Mouse (Mus musculus) hindbrain, embryonic 11.5 days (tissue): ENCODE data around the gene Tmem182. TPM values are rescaled to one million over a fixed set of nuclear protein-coding genes. Genes with fewer than 3 reads are reported as not detected.

Experiments used
- ATAC-seq: fragments of 200-750 bp; cut with Nextera tagmentation; 2 replicates; pipeline ENCODE4 v1.8.0; 2017; ENCODE audit warnings: mild to moderate bottlenecking, moderate TSS enrichment, moderate library complexity; ENCODE audit not compliant: low FRiP score
- DNase-seq: peaks from one replicate; pipeline ENCODE4 v3.0.0-alpha.2; 2015; ENCODE audit warnings: low spot score
- H3K27ac ChIP-seq: fragments of 300-500 bp; sonication (generic); 2 replicates; pipeline ENCODE4 v1.5.1; 2014; ENCODE audit warnings: mild to moderate bottlenecking, low read depth, low read length
- H3K27me3 ChIP-seq: fragments of 300-500 bp; sonication (generic); 2 replicates; pipeline ENCODE4 v1.6.1; 2014; ENCODE audit warnings: mild to moderate bottlenecking, low read length, moderate library complexity, mixed read lengths; ENCODE audit not compliant: control insufficient read depth, insufficient read depth
- H3K36me3 ChIP-seq: fragments of 300-500 bp; sonication (generic); 2 replicates; pipeline ENCODE4 v1.6.1; 2014; ENCODE audit warnings: mild to moderate bottlenecking, low read length, moderate library complexity, mixed read lengths; ENCODE audit not compliant: control insufficient read depth, insufficient read depth
- H3K4me1 ChIP-seq: fragments of 300-500 bp; sonication (generic); replicated peaks from 2 replicates; pipeline ENCODE4 v1.6.1; 2014; ENCODE audit warnings: low read length, mixed read lengths; ENCODE audit not compliant: control insufficient read depth, insufficient read depth
- H3K4me2 ChIP-seq: fragments of 300-500 bp; sonication (generic); replicated peaks from 2 replicates; pipeline ENCODE4 v1.6.1; 2014; ENCODE audit warnings: mild to moderate bottlenecking, low read depth, low read length
- H3K4me3 ChIP-seq: fragments of 300-500 bp; sonication (generic); 2 replicates; pipeline ENCODE4 v1.5.1; 2014; ENCODE audit warnings: low read depth, low read length
- H3K9ac ChIP-seq: fragments of 300-500 bp; sonication (generic); 2 replicates; pipeline ENCODE4 v1.6.1; 2014; ENCODE audit warnings: low read depth, low read length
- H3K9me3 ChIP-seq: fragments of 300-500 bp; sonication (generic); 2 replicates; pipeline ENCODE4 v1.6.1; 2016; ENCODE audit warnings: low read length; ENCODE audit not compliant: control insufficient read depth
- WGBS: fragments of 180-500 bp; shearing (Covaris S2); extraction: QIAGEN DNeasy Blood & Tissue Kit; methylation state at CpG from one replicate; pipeline ENCODE4 v1.1.7; 2014; 5-methylcytosine and 5-hydroxymethylcytosine counted together
- polyA plus RNA-seq: library from polyadenylated mRNA; unstranded; fragments of >200 nt; fragmentation: Nextera tagmentation; extraction: Ambion mirVana; gene quantifications from 2 replicates; pipeline ENCODE4 v1.2.1, GENCODE M21; 2014

Tmem182 gene
- polyA plus RNA-seq, 1 experiment from 2014 or later, result not detected

GRCm38 (mm10) chr1:40867106-40867505 lies 61.7 kb downstream of the Tmem182 start:
- no peaks in the 10 kb centered on the region for H3K36me3 ChIP-seq
- no peaks in the 10 kb centered on the region for H3K27me3 ChIP-seq
- H3K9me3 ChIP-seq, result no peaks in the 10 kb centered on the region
- no peak overlapping the region for H3K9ac ChIP-seq
- no peak overlapping the region for H3K4me3 ChIP-seq
- H3K4me1 ChIP-seq, result no peaks in the 10 kb centered on the region
- DNase-seq (no peak), ATAC-seq (no peak)
- 87% methylated on average over 3 of the region's 3 CpGs for WGBS
- no peak overlapping the region for H3K27ac ChIP-seq
- H3K4me2 ChIP-seq, result no peak overlapping the region

GRCm38 (mm10) chr1:40867651-40868050 lies 62.2 kb downstream of the Tmem182 start:
- DNase-seq (no peak), ATAC-seq (no peak)
- no peaks in the 10 kb centered on the region for H3K9me3 ChIP-seq
- no peaks in the 10 kb centered on the region for H3K4me1 ChIP-seq
- no peak overlapping the region for H3K4me2 ChIP-seq
- no peak overlapping the region for H3K9ac ChIP-seq
- H3K27ac ChIP-seq, result no peak overlapping the region
- no peaks in the 10 kb centered on the region for H3K36me3 ChIP-seq
- H3K27me3 ChIP-seq, result no peaks in the 10 kb centered on the region
- 89% methylated on average over 2 of the region's 2 CpGs for WGBS
- no peak overlapping the region for H3K4me3 ChIP-seq

GRCm38 (mm10) chr1:40873760-40874455 lies 68.5 kb downstream of the Tmem182 start:
- no peaks in the 10 kb centered on the region for H3K27me3 ChIP-seq
- WGBS, result 75% methylated on average over 10 of the region's 10 CpGs
- ATAC-seq (no peak), DNase-seq (no peak)
- no peak overlapping the region for H3K4me2 ChIP-seq
- H3K4me1 ChIP-seq, result no peaks in the 10 kb centered on the region
- no peaks in the 10 kb centered on the region for H3K9me3 ChIP-seq
- H3K4me3 ChIP-seq, result no peak overlapping the region
- H3K36me3 ChIP-seq, result no peaks in the 10 kb centered on the region
- H3K9ac ChIP-seq, result no peak overlapping the region
- H3K27ac ChIP-seq, result no peak overlapping the region

- Histone ChIP-seq H3K4me2 (no peak overlapping the region), H3K9ac (no peak overlapping the region), H3K4me1 (no peaks in the 10 kb centered on the region), H3K27ac (no peak overlapping the region), H3K9me3 (no peaks in the 10 kb centered on the region), H3K4me3 (no peak overlapping the region), H3K27me3 (no peaks in the 10 kb centered on the region), H3K36me3 (no peaks in the 10 kb centered on the region)
- WGBS, result 85% methylated on average over 26 of the region's 26 CpGs
- no peak for ATAC-seq
- no peak for DNase-seq
Measured at GRCm38 (mm10) chr1:40874456-40875375, 69.3 kb downstream of the Tmem182 start.

- 21% methylated on average over 9 of the region's 9 CpGs for WGBS
- peak; percentile 82 for DNase-seq
- no peak for ATAC-seq
- no peaks in the 10 kb centered on the region for H3K27me3 ChIP-seq
- no peak overlapping the region for H3K27ac ChIP-seq
- no peaks in the 10 kb centered on the region for H3K36me3 ChIP-seq
- H3K9ac ChIP-seq, result no peak overlapping the region
- no peak overlapping the region for H3K4me3 ChIP-seq
- no peak overlapping the region for H3K4me2 ChIP-seq
- no peaks in the 10 kb centered on the region for H3K4me1 ChIP-seq
- no peaks in the 10 kb centered on the region for H3K9me3 ChIP-seq
Measured at GRCm38 (mm10) chr1:40879051-40879450, 73.7 kb downstream of the Tmem182 start.

GRCm38 (mm10) chr1:40879526-40879925 lies 74.1 kb downstream of the Tmem182 start:
- ATAC-seq (no peak), DNase-seq (no peak)
- Histone ChIP-seq H3K4me2 (no peak overlapping the region), H3K4me3 (no peak overlapping the region), H3K9me3 (no peaks in the 10 kb centered on the region), H3K36me3 (no peaks in the 10 kb centered on the region), H3K4me1 (no peaks in the 10 kb centered on the region), H3K27me3 (no peaks in the 10 kb centered on the region), H3K9ac (no peak overlapping the region), H3K27ac (no peak overlapping the region)
- WGBS, result 73% methylated on average over 6 of the region's 6 CpGs

- DNase-seq (no peak), ATAC-seq (no peak)
- H3K4me2 ChIP-seq, result no peak overlapping the region
- H3K36me3 ChIP-seq, result no peaks in the 10 kb centered on the region
- no peaks in the 10 kb centered on the region for H3K4me1 ChIP-seq
- H3K9ac ChIP-seq, result no peak overlapping the region
- H3K27ac ChIP-seq, result no peak overlapping the region
- WGBS, result 43% methylated on average over 2 of the region's 2 CpGs
- H3K9me3 ChIP-seq, result no peaks in the 10 kb centered on the region
- no peaks in the 10 kb centered on the region for H3K27me3 ChIP-seq
- H3K4me3 ChIP-seq, result no peak overlapping the region
Measured at GRCm38 (mm10) chr1:40880527-40880926, 75.1 kb downstream of the Tmem182 start.

GRCm38 (mm10) chr1:40883856-40884255 lies 78.5 kb downstream of the Tmem182 start:
- no peaks in the 10 kb centered on the region for H3K4me1 ChIP-seq
- H3K4me3 ChIP-seq, result no peak overlapping the region
- DNase-seq, result no peak
- H3K27ac ChIP-seq, result no peak overlapping the region
- WGBS, result 79% methylated on average over 2 of the region's 2 CpGs
- no peak for ATAC-seq
- H3K9me3 ChIP-seq, result no peaks in the 10 kb centered on the region
- no peak overlapping the region for H3K4me2 ChIP-seq
- no peak overlapping the region for H3K9ac ChIP-seq
- H3K27me3 ChIP-seq, result no peaks in the 10 kb centered on the region
- no peaks in the 10 kb centered on the region for H3K36me3 ChIP-seq
